Mouse (Mus musculus) ES-Bruce4 (cell line): Measurements from ENCODE around the gene Ccdc28b.

ENCODE experiments used
- CTCF ChIP-seq: IDR thresholded peaks from one replicate; pipeline ENCODE4 v1.8.1; 2011; ENCODE audit warnings: low read depth, low read length
- POLR2A ChIP-seq: IDR thresholded peaks from one replicate; pipeline ENCODE4 v1.8.1; 2011; ENCODE audit warnings: low read length; ENCODE audit not compliant: insufficient read depth

DNA sequence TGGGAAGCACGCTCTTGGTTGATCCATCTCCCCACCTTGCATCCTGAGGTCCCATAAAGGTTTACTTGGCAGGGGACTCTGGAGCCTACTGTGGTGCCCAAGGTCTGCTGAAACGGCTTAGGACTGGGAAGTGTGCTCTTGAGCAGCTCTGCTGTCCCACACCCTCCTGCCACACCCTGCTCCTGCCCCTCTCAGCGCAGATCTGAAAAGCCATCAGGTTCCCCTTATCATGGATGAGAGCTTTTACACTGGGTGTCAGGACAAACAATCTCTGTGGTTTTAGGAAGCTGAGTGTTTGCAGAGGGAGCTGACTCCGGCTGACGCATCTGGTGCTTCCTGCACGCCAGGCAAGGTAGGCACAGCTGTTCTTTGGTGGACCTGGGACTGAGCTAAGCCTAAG lies 10.1 kb upstream of the Ccdc28b start:
- TF ChIP-seq POLR2A: no peak
- no peak for TF ChIP-seq CTCF
